Mouse (Mus musculus) embryo, embryonic 10.5 days (tissue): Measurements from ENCODE around the gene Pnpla8.
"Not testable (repeated sequence)": the region's sequence is repeated elsewhere in the genome, so short reads cannot be mapped to it uniquely, and the experiment has no call there.

Source experiments
- DNase-seq: peaks from one replicate; pipeline ENCODE4 v3.0.0-alpha.2; 2015; ENCODE audit warnings: low spot score

Pnpla8 gene

GRCm38 (mm10) chr12:44269311-44269831 lies 48.2 kb downstream of the Pnpla8 start:
- peak; percentile 90 for DNase-seq

GRCm38 (mm10) chr12:44274125-44274835 lies 53.1 kb downstream of the Pnpla8 start:
- no peak for DNase-seq

GRCm38 (mm10) chr12:44280147-44280546 lies 59.0 kb downstream of the Pnpla8 start:
- not testable (repeated sequence) for DNase-seq

GRCm38 (mm10) chr12:44281534-44281933 lies 60.4 kb downstream of the Pnpla8 start:
- DNase-seq: no peak

DNA sequence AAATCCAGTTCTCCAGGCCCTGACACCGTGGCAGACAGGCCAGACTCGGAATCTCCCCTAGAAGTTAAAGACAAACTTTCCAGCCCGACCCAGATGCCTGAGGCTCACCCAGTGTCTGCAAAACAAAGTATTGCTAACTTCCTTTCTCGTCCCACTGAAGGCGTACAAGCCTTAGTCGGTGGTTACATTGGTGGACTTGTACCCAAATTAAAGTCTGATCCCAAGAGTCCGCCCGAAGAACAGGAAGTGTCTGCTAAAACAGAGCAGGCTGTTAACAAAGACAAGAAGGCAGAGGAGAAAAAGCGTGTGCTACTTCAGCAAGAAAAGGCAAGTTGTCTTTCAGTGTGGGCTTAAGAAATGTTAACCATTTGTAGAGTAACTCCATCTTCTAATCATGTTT lies 62.2 kb downstream of the Pnpla8 start:
- DNase-seq: no peak

DNA sequence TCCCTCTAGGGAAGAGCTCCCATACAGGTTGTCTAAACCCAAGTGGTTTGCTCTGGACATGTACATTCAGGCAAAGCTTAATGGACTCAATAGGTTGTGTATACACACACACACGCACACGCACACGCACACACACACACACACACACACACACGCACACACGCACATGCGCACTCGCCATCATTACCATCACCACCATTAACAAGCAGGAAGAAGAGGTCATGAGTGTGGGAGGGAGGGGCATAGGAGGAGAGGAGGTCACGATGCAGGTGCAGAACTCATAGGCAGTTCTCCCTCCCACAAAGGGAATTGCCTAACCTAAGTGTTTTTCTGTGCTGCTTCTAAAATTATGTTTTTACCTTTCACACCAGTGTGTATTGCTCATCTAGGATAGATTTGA lies 65.8 kb downstream of the Pnpla8 start:
- no peak for DNase-seq

DNA sequence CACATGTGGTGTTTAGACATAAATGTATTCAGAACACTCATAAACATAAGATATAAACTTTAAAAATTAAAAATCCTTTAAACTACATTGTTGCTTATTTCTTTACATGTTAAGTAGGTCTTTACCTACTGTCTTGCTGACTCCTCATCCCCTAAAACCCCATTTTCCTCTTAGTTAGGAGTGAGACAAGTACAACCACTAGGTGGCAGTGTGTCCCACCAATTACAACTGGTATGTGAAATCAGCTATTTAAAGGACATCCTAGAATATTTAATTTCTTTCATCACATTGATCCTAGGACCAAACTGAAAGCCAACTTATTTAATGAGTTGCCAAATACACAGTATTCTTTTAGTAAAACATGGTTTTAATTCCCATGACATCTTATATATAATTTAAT lies 71.1 kb downstream of the Pnpla8 start:
- DNase-seq: peak; percentile 84

DNA sequence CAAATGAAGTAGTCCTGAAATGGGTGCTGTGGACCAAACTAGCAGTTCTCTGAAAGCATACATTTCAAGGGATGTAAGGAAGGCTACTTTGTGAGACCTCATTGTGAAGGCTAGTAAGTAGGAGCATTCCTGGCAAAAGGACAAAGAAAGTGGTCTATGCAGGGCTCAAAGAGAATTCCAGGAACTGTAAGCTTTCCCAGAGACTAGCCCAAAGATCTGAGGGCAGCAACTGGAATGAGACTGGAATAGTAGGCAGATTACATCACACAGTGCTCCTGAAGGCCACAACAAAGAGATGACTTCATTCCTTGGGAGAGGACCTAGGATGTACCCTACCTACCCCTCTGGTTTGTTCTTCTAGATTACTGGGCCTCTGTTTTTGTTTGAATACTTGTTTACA lies 79.6 kb downstream of the Pnpla8 start:
- DNase-seq: no peak

- DNase-seq: no peak
Measured at GRCm38 (mm10) chr12:44304012-44304411, 82.8 kb downstream of the Pnpla8 start.

GRCm38 (mm10) chr12:44304869-44305268 lies 83.7 kb downstream of the Pnpla8 start:
- no peak for DNase-seq

DNA sequence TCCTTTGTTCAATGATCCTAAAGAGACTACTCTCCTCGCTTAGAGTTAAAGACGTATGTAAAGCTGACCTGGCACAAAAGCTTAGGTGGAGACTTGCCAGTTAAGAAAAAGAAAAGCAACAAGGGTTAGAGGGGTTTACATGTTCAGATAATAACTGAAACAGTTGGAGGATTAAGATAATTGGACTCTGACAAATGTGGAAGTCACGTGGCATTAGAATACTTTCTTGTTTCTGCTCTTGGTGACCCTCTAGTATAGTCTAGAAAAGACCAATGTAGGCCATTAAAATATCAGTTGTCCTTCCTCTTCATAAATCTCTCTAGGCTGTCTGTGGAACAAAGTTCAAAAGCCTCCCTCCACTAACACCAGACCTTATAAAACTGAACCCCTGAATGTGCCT lies 87.1 kb downstream of the Pnpla8 start:
- DNase-seq: no peak

DNA sequence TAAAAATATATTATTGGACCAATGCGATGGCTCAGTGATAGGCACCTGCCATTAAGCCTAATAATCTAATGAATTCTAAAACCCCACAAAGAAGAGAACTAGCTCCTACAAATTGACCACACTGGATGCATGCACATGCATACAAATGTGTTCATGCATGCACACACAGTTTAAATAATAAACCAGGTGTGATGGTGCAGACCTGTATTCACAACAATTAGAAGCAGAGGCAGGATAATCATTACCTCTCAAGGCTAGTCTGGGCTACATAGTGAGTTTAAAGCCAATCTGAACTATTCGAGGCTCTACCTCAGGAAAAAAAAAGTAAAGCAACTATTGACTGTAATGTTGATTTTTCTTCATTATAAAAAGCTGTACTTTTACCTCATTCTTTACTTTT lies 94.0 kb downstream of the Pnpla8 start:
- DNase-seq: no peak

GRCm38 (mm10) chr12:44325091-44325490 lies 103.9 kb downstream of the Pnpla8 start:
- no peak for DNase-seq

GRCm38 (mm10) chr12:44327452-44327851 lies 106.3 kb downstream of the Pnpla8 start:
- DNase-seq: peak; percentile 46

DNA sequence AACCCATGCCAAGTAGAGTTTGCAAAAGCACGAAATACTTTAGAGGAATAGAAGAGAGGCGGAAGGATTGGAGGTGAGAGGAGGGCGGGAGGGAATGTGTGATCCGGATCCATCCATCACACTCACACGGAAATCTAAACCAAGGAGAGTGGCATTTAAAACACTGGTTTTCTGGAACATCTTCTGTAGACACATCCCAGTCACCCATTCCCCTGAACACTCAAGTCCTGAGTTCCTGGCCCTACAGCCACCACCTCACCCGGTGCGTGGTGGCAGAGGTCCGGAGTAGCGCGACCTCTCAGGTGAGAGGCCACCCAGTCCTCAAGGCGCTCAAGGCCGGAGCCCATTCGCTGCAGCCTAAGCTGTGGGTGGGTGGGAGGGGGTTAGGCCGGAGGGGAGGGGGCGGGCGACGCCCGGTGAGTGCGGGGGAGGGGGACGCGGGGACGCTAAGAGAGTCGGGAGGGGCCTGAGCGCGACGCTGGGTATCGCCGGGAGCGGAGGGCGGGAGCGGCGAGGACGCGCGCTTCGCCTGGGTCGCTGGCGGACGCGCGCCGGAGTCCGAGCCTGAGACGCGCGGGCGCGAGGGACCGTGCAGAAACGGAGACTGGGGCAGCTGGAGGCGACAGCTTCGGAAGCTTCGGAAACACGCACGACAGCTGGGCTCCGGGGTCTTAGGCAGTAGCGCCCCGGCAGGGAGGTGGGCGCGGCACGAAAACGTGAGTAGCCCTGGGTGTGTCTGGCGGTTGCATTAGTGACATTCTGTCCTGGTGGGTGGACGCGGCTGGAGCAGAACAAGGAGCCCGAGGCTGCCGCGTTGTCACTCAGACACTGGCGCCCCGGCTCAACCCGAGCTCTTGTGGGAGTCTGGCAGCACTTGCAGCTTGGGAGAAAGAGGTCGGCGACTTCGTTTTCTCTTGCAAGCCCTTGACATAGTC lies 107.5 kb downstream of the Pnpla8 start, which contains the start of gene Nrcam:
TSS of gene Nrcam (plus strand) at position 505 of the 935 bp plus-strand sequence.
- peak; percentile 80 for DNase-seq

DNA sequence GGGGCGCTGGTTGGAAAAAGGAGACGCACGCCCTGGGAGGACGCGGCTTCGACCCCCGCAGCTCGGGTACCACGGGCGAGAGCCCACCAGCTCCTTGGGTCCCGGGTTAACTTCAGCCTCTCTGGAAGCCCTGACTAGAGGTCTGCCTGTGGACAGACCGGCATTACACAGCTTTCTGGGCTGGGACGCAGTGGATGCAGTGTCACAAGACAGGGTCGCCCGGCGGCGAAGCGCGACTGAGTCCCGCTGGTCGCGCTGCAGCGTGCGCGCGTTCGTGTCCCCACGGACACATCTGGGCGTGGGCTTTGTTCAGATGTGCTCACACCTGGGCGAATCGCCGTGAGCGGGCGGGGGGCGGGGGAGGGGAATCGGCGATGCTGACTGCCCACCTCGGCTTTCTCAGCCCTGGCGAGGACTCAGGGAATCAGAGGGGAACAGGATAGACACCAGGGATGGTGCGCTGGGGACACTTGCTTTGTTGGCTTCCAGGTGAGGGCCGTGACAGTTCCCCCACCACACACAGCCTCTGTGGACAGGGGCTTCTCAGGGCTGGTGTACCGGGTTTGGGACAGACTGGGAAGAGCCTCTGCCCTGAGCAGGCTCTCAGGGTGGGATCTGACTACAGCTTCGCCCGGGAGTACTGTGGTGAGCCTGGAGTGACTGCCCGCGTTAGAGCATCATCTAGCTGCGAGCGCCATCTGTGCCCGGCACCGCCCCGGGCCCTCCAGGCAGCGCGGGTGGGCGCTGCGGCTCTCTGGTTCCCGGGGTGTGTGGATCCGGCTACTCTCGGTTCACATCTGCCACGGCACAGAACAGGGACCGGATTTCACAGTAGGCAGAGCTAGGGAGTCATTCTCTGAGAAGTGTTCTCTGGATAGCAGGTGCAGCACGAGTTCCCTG lies 108.4 kb downstream of the Pnpla8 start:
- DNase-seq: peak; percentile 69

DNA sequence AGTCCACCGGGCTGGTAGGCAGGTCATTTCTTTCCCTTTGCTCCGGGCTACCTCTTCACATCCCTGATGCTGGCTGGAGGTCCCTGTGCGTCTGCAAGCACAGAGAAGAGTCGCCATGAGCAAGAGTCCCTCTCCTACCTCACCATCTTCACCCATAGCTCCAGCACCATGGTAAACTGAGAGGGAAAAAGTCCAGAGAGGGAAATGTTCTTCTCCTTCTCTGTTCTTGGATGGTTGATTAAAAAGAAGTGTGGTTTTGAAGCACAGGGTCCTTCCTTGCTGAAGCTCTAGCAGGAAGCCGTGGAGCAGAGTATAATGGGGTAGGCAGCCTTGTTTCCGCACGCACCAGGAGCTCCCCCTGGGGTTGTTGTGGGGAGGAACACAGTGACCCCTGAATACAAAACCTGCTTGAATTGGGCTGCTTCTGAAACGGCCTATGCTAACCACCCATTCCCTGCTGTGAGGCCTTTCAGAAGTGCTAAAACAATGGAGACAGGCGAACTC lies 109.1 kb downstream of the Pnpla8 start:
- peak; percentile 51 for DNase-seq

DNA sequence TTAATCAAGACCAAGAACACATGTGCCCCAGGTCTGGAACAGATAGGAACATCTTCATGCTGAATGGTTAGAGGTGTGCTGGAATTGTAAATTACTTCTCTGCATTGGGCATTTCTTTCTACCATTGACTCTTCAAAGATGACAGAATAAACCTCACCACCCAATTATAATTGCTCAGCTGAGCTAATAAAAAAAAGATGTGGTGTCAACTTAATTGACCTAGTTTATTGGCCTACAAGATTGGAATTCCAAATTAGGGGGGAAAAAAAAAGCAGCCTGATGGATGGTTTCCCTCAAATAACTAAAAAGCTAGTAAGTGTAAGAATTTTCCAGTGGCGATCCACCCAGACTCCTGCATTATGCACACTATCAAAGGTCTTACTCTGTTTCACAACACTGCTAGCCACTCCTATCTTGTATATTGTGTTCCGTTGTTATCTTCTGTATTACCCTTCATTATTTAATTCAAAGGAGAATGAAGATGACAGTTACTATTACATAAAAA lies 116.0 kb downstream of the Pnpla8 start:
- DNase-seq: no peak

DNA sequence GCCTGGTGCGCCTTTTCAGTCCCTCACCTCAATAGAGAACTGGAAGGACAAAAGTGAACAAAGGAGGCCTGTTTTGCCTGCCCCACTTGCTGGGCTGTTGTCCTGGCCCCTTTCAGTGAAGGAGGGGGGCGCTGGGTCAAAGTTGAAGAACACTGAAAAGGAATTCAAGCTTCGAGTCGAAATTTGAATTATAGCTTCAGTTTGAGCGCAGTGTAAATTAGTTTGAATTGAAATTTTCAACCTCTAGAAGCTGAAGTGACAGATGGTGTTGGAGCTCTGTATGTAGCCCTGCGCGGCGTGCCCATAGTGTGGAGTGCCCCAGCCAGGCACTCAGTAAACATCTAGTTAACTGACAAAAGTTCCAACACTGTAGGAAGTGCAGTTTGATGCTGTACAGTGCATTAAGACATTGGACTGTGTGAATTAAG lies 117.0 kb downstream of the Pnpla8 start:
- peak; percentile 82 for DNase-seq

- no peak for DNase-seq
Measured at GRCm38 (mm10) chr12:44344075-44344474, 122.9 kb downstream of the Pnpla8 start.

GRCm38 (mm10) chr12:44345251-44345650 lies 124.1 kb downstream of the Pnpla8 start:
- DNase-seq: no peak
